Mouse (Mus musculus): Measurements from ENCODE around the gene Itm2b.

The Itm2b gene

GRCm38 (mm10) chr14:73398367-73398996 is 13.4 kb upstream of the Itm2b start:
- intact Hi-C loops (cut with DNase I): no loop called here

- intact Hi-C loops (cut with DNase I): no loop called here
Observed at GRCm38 (mm10) chr14:73395750-73396149, 10.7 kb upstream of the Itm2b start.

DNA sequence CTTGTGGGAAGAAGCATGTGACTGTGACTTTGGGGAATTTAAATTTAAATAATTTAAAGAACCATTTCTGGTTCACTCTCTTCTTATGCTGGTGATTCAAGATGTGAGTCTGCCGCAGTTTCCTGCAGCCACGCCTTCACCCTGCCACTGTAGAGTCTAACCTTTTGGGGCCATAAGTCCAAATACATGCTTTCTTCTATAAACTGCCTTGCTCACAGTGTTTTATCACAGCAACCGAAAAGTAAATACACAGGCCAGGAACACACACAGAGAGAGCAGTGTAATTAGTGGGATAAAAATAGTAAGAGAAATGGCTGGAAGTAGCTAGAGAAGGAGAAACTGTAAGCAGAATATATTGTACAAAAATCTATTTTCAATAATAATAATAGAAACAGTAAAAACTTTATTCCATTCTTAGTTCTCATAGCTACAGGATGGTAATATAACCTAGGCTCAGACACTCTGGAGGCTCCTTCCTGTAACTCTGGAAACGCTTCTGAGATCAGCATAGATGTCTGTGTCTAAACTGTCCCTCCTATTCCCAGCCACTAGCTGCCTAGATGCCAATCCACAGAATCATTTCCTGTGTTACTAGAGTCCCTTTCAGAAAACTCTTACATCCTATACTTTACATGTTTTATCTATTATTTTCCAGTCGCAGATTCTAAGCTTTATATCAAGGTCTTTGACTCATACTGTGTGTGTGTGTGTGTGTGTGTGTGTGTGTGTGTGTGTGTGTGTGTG is 9.3 kb upstream of the Itm2b start:
- intact Hi-C loops (cut with DNase I): no loop called here

DNA sequence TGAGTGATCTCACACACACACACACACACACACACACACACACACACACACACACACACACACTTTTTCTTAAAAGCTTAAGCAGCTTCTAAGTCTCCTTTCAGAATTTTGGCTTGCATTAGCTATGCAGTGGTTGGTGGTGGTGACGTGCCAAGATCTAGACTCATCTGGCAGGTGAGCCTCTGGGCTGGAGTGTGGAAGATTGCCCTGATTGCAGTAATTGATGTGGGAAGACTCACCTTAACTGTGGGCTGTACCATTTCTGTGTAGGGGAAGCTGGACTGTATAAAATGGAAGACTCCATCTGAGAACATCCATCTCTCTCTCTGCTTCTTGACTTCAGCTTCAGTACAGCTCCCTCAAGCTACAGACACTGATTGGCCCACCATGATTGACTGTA is 6.4 kb upstream of the Itm2b start:
- intact Hi-C loops (cut with DNase I): no loop called here

DNA sequence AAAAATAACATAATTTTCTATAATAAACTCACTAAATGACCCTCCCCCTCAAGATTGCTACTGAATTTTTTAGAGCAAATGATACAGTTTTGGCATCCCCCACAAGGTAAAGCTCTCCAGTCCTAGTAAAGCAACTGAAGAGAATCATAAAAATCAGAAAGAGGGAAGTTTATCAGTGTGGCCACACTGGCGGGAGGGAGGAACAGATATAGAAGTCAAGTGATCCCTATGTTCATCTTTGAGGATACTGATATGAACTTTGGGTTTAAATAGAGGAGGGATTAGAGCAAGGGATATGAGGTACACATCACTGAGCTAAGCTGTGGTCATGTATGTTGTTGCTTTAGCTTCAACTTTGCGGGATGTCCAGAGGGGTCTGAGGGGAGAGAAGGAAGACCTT is 5.1 kb upstream of the Itm2b start:
- intact Hi-C loops (cut with DNase I): no loop called here

DNA sequence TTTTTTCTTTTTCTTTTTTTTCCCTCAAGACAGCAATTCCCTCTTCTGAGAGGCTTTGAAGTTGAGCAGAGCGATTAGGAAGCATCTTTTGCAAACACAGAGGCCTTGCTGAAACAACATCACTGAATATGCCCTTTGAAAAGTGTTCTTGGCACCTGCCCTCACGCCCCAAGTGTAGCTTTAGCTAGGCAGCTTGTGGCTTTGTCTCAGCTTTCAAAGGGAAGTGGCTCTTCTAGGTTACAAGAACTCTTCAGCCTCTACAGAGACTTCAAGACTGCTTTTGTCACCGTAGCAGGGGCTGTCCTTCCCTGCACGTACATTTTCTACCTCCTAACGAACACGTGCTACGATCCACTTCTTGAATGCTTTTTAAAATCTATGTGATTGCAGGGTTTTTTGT is 4.0 kb upstream of the Itm2b start:
- intact Hi-C loops (cut with DNase I): loop anchor here (2.0 kb wide), 1 partner anchor 50 kb away; no protein-coding TSS in a partner anchor

GRCm38 (mm10) chr14:73388546-73388945 is 3.5 kb upstream of the Itm2b start:
- intact Hi-C loops (cut with DNase I): loop anchor here (2.0 kb wide), 1 partner anchor 50 kb away; no protein-coding TSS in a partner anchor

- intact Hi-C loops (cut with DNase I): no loop called here
Observed at GRCm38 (mm10) chr14:73386493-73386892, 1.4 kb upstream of the Itm2b start.

- intact Hi-C loops (cut with DNase I): no loop called here
Observed at GRCm38 (mm10) chr14:73385720-73386374, 758 bp upstream of the Itm2b start.

DNA sequence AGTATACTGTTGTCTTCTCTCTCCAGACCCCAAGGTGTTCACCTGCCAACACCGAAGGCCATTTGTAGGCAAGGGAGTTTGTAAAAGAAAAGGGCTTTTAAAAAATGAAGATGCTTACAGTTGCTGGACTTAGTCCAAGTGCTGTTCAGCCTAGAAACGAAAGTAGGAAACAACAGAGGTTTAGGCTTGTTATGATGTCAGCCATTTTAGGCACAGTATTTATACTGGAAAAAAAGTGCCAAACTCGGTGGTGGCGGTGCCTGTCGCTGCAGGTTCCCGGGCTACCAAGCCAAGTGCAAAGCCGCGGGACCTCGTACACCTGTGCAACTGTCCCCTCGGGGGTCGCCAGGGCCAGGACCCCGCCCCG is 560 bp downstream of the Itm2b start:
- intact Hi-C loops (cut with DNase I): no loop called here

DNA sequence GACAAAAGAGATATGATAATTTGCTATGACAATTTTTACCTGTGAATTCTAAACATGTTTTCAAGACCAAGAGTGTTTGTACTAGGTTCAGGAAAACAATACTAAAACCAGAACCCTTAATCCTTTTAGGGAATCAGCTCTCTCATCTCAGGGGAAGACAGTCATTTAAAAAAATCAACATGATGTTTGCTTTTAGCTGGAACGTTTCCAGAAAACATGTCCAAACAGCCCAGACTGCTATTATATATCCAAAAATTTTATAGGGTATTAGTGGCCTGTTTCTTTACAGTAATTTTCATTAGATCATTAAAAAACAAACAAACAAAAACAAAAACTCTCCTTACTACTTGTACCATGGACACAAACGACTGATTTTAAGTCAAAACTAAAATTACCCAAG is 1.3 kb downstream of the Itm2b start:
- intact Hi-C loops (cut with DNase I): no loop called here

DNA sequence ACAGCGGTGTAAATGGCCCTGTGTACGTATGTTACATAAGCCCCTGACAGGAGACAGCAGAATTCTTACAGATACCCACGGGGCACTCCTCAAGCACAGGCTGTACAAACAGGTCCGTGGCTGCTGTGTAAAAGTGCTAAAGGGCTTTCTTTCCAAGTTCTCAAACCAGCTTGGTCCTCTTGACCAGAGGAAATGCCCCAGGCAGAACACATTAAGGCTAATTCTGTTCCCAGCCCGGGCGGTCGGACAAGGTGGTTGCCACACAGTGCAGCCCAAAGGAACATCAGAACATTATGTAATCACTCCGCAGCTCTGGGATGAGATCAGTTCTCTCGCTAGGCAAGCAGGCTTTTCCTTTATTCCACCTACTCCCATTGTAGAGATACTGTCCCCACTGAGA is 2.4 kb downstream of the Itm2b start:
- intact Hi-C loops (cut with DNase I): no loop called here

DNA sequence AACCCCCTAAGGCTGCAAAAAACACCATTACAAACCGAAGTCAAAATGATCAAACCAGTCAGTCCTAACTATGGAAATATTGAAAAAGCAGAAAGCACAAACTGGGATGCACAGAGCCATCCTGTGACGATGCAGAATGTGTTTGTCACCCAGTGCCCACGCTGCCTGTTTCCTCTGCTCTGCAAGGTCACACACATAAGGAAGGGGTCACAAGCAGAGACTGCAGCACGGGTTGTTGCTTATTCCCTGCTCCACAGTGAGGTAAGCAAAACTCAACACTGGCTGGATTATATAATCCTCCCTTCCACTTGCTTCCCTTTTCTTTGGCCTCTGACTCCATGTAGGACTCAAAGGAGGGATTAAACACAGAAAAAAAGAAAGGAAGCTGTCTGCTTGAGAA is 3.5 kb downstream of the Itm2b start:
- intact Hi-C loops (cut with DNase I): no loop called here

GRCm38 (mm10) chr14:73377804-73378203 is 7.3 kb downstream of the Itm2b start:
- intact Hi-C loops (cut with DNase I): no loop called here

- intact Hi-C loops (cut with DNase I): no loop called here
Observed at GRCm38 (mm10) chr14:73376920-73377319, 8.2 kb downstream of the Itm2b start.

DNA sequence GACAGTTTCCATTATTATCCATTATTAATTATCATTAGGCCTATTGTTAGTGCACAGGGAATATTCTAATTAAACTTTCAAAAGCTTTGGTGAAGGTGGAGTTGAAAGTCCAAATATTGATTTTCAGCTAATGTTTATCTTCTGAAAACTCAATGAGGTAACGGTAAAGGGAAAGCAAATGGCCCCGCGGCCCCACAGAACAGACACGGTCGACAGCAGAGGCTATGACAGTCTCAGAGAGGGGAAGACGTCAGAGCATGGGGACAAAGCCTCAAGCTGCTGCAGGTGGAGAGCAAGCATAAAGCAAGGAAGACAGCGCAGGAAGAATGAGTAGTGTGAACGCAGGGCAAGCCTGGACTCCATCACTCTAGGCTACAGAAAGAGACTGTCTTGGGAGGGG is 9.2 kb downstream of the Itm2b start:
- intact Hi-C loops (cut with DNase I): no loop called here

GRCm38 (mm10) chr14:73375445-73375844 is 9.6 kb downstream of the Itm2b start:
- intact Hi-C loops (cut with DNase I): no loop called here

- intact Hi-C loops (cut with DNase I): loop anchor here (5.0 kb wide), 2 partner anchors 47 to 93 kb away; partner anchors contain the start of gene Rb1
Observed at GRCm38 (mm10) chr14:73374315-73374890, 10.7 kb downstream of the Itm2b start.

GRCm38 (mm10) chr14:73373606-73374005 is 11.5 kb downstream of the Itm2b start:
- intact Hi-C loops (cut with DNase I): loop anchor here (1.0 to 5.0 kb wide), 3 partner anchors 12 to 94 kb away; partner anchors contain the start of gene Rb1

- intact Hi-C loops (cut with DNase I): loop anchor here (1.0 to 5.0 kb wide), 3 partner anchors 12 to 94 kb away; partner anchors contain the start of gene Rb1
Observed at GRCm38 (mm10) chr14:73372990-73373389, 12.1 kb downstream of the Itm2b start.

DNA sequence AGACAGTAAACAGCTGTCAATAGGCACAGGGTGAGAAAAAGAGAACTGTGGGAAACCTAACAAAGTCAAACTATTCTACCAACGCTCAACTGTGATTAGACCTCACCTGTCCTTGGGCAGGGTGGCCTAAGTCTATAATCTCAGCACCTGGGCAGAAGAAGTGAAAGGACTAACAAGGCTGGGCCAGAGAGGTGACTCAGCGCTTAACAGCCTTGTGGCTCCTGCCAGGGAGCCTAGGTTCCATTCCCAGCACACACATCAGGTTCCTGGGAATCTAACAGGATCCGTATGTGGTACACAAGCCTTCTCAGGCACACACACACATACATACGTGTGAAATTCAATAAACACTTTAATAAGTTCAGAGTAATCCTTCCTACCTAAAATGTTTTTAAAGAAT is 13.5 kb downstream of the Itm2b start:
- intact Hi-C loops (cut with DNase I): loop anchor here (5.0 kb wide), 2 partner anchors 44 to 96 kb away; partner anchors contain the start of gene Rb1

Data from adrenal gland (tissue).